Mouse (Mus musculus) G1E (cell line): ENCODE measurements around the gene Mcrip2.

ENCODE experiments used
- CTCF ChIP-seq: IDR thresholded peaks from 2 replicates; pipeline ENCODE4 v1.5.1; 2012; ENCODE audit warnings: low read depth, low read length, inconsistent platforms, mixed read lengths
- GATA1 ChIP-seq: IDR thresholded peaks from 2 replicates; pipeline ENCODE4 v1.6.1; 2012; ENCODE audit warnings: borderline replicate concordance, low read length, inconsistent platforms, mixed read lengths

GRCm38 (mm10) chr17:25868601-25869191 is at the start of gene Mcrip2:
- TF ChIP-seq CTCF (no peak), GATA1 (no peak)
